Mouse (Mus musculus): ENCODE measurements around the gene Pramef17.
"Not testable (repeated sequence)": the region's sequence is repeated elsewhere in the genome, so short reads cannot be mapped to it uniquely, and the experiment has no call there.

Pramef17 gene

GRCm38 (mm10) chr4:143994269-143994668, at the start of gene Pramef17:
Pramef17 (minus strand) TSS chr4:143994369.
- H3K4me1 ChIP-seq (replicated peaks; ENCODE audit: low read depth, low read length); H3K9me3 ChIP-seq (ENCODE audit: low read length); H3K27me3 ChIP-seq (ENCODE audit: insufficient read depth, low read length); H3K36me3 ChIP-seq (ENCODE audit: insufficient read depth, low read length); H3K4me3 ChIP-seq (replicated peaks; ENCODE audit: low read length): not testable (repeated sequence)

DNA sequence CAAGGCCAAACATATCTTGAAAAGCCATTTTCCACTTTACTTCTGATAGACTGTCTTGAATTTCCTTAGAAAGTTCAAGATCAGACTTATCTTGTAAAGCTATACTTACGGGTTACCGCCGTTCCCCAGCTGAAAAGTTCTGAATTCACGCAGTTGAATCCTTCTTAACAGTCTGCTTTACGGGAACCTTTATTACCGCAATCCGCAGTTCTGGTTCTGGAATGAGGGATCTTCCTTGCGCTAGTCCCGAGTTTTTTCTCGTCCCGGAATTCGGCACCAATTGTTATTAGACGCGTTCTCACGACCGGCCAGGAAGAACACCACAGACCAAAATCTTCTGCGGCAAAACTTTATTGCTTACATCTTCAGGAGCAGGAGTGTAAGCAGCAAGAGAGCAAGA, 6.0 kb downstream of the Pramef17 start:
- not testable (repeated sequence) for H3K36me3 ChIP-seq (ENCODE audit: insufficient read depth, low read length); H3K9me3 ChIP-seq (ENCODE audit: low read length); H3K4me1 ChIP-seq (replicated peaks; ENCODE audit: low read depth, low read length); H3K4me3 ChIP-seq (replicated peaks; ENCODE audit: low read length); H3K27me3 ChIP-seq (ENCODE audit: insufficient read depth, low read length)

- H3K9me3 ChIP-seq (ENCODE audit: low read length); H3K27me3 ChIP-seq (ENCODE audit: insufficient read depth, low read length); H3K36me3 ChIP-seq (ENCODE audit: insufficient read depth, low read length); H3K4me3 ChIP-seq (replicated peaks; ENCODE audit: low read length); H3K4me1 ChIP-seq (replicated peaks; ENCODE audit: low read depth, low read length): not testable (repeated sequence)
Observed at GRCm38 (mm10) chr4:143987475-143987941, 6.7 kb downstream of the Pramef17 start.

DNA sequence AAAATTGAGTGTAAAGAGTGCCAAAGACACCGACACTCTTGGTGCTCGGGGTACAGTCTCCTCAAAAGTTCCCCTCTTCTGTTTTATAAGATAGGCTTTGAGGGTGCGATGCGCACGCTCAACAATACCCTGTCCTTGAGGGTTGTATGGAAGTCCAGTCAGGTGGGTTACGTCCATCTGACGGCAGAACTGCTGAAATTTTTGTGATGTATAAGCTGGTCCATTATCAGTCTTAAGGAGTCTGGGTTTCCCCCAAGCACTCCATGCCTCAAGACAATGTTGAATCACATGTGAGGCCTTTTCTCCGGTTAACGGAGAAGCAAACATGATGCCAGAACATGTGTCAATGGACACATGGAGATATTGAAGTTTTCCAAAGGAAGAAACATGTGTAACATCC, 8.4 kb downstream of the Pramef17 start:
- not testable (repeated sequence) for H3K4me1 ChIP-seq (replicated peaks; ENCODE audit: low read depth, low read length); H3K9me3 ChIP-seq (ENCODE audit: low read length); H3K27me3 ChIP-seq (ENCODE audit: insufficient read depth, low read length); H3K4me3 ChIP-seq (replicated peaks; ENCODE audit: low read length); H3K36me3 ChIP-seq (ENCODE audit: insufficient read depth, low read length)

- H3K9me3 ChIP-seq (ENCODE audit: low read length); H3K36me3 ChIP-seq (ENCODE audit: insufficient read depth, low read length); H3K4me1 ChIP-seq (replicated peaks; ENCODE audit: low read depth, low read length); H3K27me3 ChIP-seq (ENCODE audit: insufficient read depth, low read length); H3K4me3 ChIP-seq (replicated peaks; ENCODE audit: low read length): not testable (repeated sequence)
Observed at GRCm38 (mm10) chr4:143985165-143985564, 9.0 kb downstream of the Pramef17 start.

GRCm38 (mm10) chr4:143983446-143983845, 10.7 kb downstream of the Pramef17 start:
- not testable (repeated sequence) for H3K4me3 ChIP-seq (replicated peaks; ENCODE audit: low read length); H3K36me3 ChIP-seq (ENCODE audit: insufficient read depth, low read length); H3K4me1 ChIP-seq (replicated peaks; ENCODE audit: low read depth, low read length); H3K27me3 ChIP-seq (ENCODE audit: insufficient read depth, low read length); H3K9me3 ChIP-seq (ENCODE audit: low read length)

DNA sequence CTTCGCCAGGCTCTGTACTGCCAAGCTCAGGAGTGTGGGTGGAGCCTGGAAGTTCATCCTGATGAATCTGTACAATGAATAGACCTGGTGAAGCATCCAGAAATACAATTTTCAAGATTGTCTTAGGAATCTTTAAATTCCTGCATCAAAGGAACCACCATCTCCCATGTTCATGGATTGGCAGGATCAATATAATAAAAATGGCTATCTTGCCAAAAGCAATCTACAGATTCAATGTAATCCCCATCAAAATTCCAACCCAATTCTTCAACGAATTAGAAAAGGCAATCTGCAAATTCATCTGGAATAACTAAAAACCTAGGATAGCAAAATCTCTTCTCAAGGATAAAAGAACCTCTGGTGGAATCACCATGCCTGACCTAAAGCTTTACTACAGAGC, 27.3 kb downstream of the Pramef17 start, which contains the start of gene Gm13101:
Gm13101 (minus strand) TSS at position 101 of the 400 bp plus-strand sequence.
- not testable (repeated sequence) for H3K4me1 ChIP-seq (replicated peaks; ENCODE audit: low read depth, low read length); H3K9me3 ChIP-seq (ENCODE audit: low read length); H3K27me3 ChIP-seq (ENCODE audit: insufficient read depth, low read length); H3K4me3 ChIP-seq (replicated peaks; ENCODE audit: low read length); H3K36me3 ChIP-seq (ENCODE audit: insufficient read depth, low read length)

GRCm38 (mm10) chr4:143950916-143951315, 43.3 kb downstream of the Pramef17 start, which contains the start of gene Pramef25:
Pramef25 (minus strand) TSS chr4:143951016.
- H3K9me3 ChIP-seq (ENCODE audit: low read length); H3K4me1 ChIP-seq (replicated peaks; ENCODE audit: low read depth, low read length); H3K36me3 ChIP-seq (ENCODE audit: insufficient read depth, low read length); H3K4me3 ChIP-seq (replicated peaks; ENCODE audit: low read length); H3K27me3 ChIP-seq (ENCODE audit: insufficient read depth, low read length): not testable (repeated sequence)
